Mouse (Mus musculus) embryonic stem cell, embryonic (primary cell): Measurements from ENCODE around the gene Pttg1ip.

Experiments
- CTCF ChIA-PET, 4 experiments: fragments of 300-600 bp in 2 of 4; fragments of 350-600 bp in 2 of 4; sonication (Branson Sonifier 250); formaldehyde crosslinking; loops; one replicate each; lab custom pipeline; 2022; ENCODE audit warnings: inconsistent platforms in 2 of 4; lab: Charles Lee
- POLR2A ChIA-PET, 4 experiments: fragments of 300-600 bp in 2 of 4; fragments of 350-600 bp in 2 of 4; sonication (Branson Sonifier 250); formaldehyde crosslinking; loops; one replicate each; lab custom pipeline; 2022; ENCODE audit warnings: antibody characterized with exemption in 4 of 4, inconsistent platforms in 1 of 4; lab: Charles Lee

The Pttg1ip gene

DNA sequence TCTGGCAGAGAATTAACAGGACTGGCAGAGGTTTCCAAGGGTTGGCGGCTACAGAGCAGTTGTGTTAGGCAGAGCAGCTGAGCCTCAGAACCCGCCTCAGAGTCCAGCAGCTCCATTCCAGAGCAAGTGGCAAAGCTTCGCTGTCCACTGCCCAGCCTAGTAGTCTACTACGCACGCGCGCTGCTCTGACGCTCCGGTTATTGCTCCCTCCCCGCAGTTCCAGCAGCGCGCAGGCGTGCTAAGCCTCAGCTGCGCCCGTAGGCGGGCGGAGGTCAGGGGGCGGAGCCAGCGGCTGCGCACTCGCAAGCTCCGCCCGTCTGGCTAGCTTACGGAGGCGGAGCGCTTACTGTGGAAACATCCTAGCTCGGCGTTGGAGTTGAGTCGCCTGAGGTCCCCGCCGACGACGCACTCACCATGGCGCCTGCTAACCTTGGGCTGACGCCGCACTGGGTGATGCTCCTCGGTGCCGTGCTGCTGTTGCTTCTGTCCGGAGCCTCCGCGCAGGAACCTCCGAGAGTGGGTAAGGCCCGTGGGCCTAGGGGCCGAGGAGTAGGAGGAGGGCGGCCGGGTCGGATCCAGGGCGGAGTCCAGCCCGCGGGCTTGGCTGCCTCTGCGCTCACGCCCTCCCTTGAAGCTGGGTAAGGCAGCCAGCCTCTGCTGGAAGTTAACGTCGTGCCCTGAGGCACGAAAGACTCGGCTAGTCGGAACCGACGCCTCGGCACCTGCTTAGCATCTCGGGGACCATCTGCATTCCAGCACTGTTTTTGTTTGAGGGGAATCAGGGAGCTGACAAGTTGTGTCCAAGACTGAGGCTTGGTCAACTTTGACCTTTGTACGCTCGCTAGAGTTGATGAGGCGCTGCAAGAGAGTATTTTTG lies at the start of gene Pttg1ip:
Gene Pttg1ip (plus strand): TSS at position 313 of the 877 bp plus-strand sequence.
- CTCF ChIA-PET: interaction anchor here (0.5 to 3.8 kb wide), 23 partner anchors 9 to 1052 kb away, joined by 3 to 44 read pairs (median 5); partner anchors contain the start of gene Pfkl (in 1 of the 4)
- POLR2A ChIA-PET: interaction anchor here (0.6 to 6.8 kb wide), 61 partner anchors 9 to 845 kb away, joined by 3 to 110 read pairs (median 5); partner anchors contain the start of genes Ube2g2 (in 3 of the 4), Pcbp3 (in 1 of the 4) and Pfkl (in 1 of the 4)

DNA sequence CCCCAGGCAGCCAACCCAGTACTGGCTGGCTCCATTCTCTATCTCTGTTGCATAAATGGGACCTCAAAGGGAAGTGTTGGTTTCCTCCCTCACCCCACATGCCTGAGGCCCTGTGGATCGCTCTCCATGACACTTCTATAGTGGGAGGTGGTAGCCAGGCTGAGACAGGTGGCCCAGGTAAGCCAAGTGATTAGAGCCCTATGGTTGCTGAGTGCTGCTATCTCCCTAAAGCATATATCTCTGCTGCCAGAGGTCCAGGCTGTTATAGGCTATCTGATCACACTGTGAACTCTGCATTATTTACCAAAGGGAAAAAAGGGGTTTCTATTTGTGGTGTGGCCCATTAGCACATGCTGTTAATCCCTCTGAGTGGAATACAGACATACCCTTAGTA lies 49.5 kb upstream of the Pttg1ip start:
- ChIA-PET CTCF (interaction anchor here in 3 of 4 experiments (0.5 to 1.1 kb wide), 4 partner anchors 9 to 59 kb away, joined by 3 to 6 read pairs (median 4); no protein-coding TSS in a partner anchor), POLR2A (no interaction called here)

DNA sequence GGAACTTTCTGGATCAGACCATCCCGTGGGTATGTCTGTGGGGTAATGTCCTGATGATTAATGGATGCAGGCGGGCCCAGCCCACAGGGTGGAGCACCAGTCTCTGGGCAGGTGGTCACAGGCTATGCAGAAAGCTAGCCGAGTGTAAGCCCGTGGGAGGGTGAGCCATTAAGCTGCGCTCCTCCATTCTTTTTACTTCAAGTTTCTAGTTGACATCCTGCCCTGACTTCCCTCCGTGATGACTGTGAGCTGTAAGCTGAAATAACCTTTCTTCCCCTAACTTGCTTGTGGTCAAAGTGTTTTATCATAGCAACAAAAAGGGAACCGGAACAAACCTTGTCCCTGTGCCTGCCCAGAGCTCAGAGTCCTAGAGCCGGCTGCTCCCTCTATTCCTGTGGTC lies 44.8 kb upstream of the Pttg1ip start:
- ChIA-PET POLR2A (interaction anchor here in 1 of 4 experiments (0.9 to 1.3 kb wide), 2 partner anchors 8 to 87 kb away, joined by 3 read pairs; no protein-coding TSS in a partner anchor), CTCF (interaction anchor here in 2 of 4 experiments (0.6 to 0.9 kb wide), 2 partner anchors 30 to 619 kb away, joined by 3 to 4 read pairs; no protein-coding TSS in a partner anchor)

DNA sequence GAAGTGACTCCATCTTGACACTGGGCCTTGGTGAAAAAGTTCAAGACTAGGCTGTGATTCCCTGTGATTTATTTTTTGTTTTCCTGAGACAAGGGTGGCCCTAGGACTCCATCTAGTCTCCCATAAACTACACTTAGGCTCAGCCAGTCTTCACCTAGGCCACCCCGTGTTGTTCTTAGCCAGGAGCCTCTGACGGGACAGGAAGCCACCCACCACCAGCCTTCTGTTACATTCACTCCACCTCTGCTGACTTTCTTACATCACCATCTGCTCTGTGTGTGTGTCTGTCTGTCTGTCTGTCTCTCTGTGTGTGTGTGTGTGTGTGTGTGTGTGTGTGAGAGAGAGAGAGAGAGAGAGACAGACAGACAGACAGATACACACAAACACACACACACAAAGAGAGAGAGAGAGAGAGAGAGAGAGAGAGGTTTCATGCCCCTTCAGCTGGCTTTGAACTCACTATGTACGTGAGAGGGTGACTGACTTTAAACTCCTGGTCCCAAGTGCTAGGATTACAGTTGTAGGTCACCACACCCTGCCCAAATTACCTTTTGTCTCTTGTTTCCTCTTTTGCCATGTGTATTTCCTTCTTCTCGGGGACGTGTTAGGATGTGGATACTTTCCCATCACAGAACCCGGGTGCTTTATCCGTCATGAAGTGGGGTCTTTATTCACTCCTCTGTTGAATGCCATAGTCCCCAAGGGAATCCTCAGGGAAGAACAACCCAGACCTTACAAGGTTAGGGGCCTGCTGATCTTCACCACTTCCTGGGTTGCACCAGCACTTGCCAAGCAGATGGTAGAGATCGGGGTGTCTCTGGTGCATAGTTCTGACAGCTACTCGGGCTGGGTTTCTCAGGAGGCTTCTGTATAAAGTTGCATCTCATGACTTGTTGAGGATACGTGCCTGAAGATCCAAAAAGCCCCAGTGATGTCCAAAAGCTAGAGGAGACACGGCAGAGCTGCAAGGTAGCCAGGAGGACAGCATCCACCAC lies 44.0 kb upstream of the Pttg1ip start:
- ChIA-PET POLR2A (interaction anchor here in 1 of 4 experiments (0.9 to 1.3 kb wide), 2 partner anchors 9 to 86 kb away, joined by 3 read pairs; no protein-coding TSS in a partner anchor), CTCF (interaction anchor here in 2 of 4 experiments (0.6 to 0.9 kb wide), 2 partner anchors 29 to 620 kb away, joined by 3 to 4 read pairs; no protein-coding TSS in a partner anchor)

DNA sequence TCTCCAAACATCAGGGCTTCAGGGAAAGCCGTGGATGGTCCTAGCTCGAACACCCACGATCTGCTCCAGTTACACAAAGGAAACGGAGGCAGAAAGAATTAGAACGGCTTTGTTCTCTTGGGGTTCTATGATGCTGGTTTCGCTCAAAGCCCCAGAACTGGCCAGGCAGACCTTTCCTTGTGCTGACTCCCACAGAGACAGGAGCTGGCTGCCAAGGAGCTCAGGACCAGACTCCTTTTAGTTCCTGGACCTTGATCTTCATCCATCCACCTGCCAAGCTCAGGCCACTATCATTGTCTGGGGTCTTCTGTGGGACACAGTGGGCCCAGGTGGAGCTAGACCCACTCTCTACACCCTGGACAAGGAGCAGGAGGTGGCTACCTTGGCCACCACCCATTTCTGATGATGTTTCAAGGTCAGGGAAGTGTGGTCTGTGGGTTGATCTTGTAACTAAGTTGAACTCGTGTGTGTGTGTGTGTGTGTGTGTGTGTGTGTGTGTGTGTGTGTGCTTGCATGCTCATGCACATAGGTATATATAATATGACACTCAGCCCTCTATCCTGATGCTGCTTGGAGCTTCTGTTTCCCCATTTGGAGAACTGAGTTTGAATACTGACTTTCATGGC lies 42.1 kb upstream of the Pttg1ip start:
- CTCF ChIA-PET: interaction anchor here in 3 of 4 experiments (0.7 to 0.9 kb wide), 4 partner anchors 27 to 391 kb away, joined by 3 to 5 read pairs (median 4); no protein-coding TSS in a partner anchor
- POLR2A ChIA-PET: interaction anchor here in 2 of 4 experiments (0.6 to 1.2 kb wide), 5 partner anchors 9 to 385 kb away, joined by 3 to 8 read pairs (median 3); partner anchors contain the start of gene Itgb2 (in 1 of the 2)

DNA sequence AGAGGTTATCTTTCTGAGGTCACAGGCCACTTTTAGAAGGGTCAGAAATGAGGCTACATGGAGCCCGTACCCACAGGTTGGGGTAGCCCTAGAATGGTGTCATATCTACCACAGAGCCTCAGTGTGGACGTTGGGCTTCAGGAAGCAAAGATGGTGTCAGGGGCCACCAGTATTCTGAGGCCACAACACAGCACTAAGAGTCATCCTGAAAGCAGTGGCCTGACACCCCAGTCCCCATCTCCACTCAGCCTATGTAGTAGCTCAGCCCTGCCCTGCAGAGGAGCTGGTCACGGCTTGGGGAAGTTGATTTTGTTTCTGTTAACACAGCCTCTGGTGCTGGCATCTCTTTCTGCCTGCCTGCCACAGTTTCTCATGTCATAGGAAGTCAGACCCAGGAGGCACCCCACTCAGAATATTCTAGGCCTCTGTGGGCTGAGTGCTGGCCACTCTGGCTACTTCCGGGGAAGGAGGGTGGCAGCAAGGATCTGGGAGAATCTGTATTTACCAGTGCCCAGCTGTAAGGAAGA lies 40.9 kb upstream of the Pttg1ip start:
- CTCF ChIA-PET: interaction anchor here in 2 of 4 experiments (0.6 to 1.0 kb wide), 4 partner anchors 23 to 470 kb away, joined by 3 read pairs; no protein-coding TSS in a partner anchor
- POLR2A ChIA-PET: interaction anchor here in 2 of 4 experiments (0.5 to 1.2 kb wide), 4 partner anchors 10 to 1832 kb away, joined by 3 to 4 read pairs (median 4); partner anchors contain the start of genes Itgb2 (in 1 of the 2) and Pttg1ip (in 1 of the 2)

DNA sequence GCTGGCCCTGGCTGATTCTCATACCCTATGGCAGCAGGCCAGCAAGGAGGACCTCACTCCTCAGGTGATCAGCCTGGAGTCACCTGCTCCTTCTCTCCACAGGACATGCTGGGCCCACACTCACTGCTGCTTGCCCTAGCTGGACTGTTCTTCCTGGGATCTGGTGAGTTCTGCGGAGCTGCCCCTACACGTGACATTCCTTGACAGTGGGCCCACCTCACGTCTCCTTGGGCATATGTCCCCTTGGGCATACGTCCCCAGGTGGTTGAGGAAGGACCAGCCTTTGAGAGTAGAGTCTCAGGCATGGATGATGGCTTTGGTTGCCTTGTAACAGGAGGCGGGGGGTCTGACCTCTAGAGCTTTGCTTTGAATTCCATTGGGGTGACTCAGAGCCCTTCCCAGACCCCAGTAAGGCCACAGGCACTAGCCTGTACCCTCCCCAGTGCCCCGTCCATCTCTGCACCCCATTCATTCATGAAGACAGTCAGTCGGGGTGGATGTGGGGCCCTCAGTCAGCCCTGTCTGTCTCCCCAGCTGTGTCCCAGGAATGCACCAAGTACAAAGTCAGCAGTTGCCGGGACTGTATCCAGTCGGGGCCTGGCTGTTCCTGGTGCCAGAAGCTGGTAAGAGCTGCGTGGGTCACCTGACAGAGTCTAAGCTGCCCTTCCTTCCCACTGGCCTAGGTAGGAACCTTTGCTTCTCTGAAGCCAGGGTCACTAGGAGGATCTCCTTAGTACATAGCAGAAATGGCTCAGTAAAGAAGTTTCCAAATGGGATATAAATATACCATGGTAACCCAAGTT lies 39.5 kb upstream of the Pttg1ip start:
- CTCF ChIA-PET: interaction anchor here (0.8 to 2.6 kb wide), 31 partner anchors 8 to 207 kb away, joined by 3 to 24 read pairs (median 8); partner anchors contain the start of genes Itgb2 (in 1 of the 4) and Pttg1ip (in 1 of the 4)
- POLR2A ChIA-PET: interaction anchor here in 2 of 4 experiments (0.7 to 1.3 kb wide), 3 partner anchors 12 to 202 kb away, joined by 3 read pairs; partner anchors contain the start of gene Itgb2 (in 1 of the 2)

DNA sequence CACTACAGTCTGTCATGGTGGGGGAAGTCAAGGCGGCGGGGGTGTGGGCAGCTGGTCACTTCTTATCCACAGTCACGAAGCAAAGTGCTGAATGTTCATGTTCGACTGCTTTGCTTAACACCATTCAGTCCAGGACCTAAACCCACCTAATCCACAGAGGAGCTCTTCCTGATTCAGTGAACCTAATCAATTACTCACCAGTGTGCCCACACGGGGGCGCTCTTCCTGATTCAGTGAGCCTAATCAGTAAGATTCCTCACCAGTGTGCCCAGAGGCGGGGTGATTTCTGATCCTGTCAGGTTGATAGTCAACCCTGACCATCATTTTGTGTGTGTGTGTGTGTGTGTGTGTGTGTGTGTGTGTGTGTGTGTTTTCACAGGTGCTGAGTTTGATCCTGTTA lies 38.3 kb upstream of the Pttg1ip start:
- ChIA-PET CTCF (interaction anchor here (0.6 to 2.6 kb wide), 110 partner anchors 8 to 1470 kb away, joined by 3 to 24 read pairs (median 4); partner anchors contain the start of genes Itgb2 (in 2 of the 4), Pttg1ip (in 2 of the 4), Gm19402 (in 1 of the 4) and Gm3285 (in 1 of the 4)), POLR2A (interaction anchor here (0.6 to 2.1 kb wide), 14 partner anchors 9 to 475 kb away, joined by 3 to 7 read pairs (median 4); partner anchors contain the start of genes Itgb2 (in 1 of the 4) and Pttg1ip (in 1 of the 4))

DNA sequence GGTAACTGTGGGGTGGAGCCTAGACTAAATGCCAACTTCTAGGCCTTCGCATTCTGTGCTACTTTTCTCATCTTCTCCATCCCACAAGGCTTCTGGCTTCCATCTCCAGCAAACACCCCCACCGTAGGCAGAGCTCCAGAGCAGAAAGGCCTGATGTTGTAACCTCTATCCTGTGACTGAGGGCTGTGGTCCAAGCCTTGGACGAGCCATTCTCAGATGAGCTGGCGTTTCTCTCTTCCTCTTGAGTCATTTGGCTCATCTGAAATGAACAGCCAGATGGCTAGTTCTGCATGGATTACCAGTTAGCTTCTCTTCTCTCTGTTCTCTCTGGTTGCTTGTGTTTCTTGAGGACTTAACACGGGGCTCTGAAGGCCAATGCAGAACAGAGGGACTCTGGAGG lies 36.6 kb upstream of the Pttg1ip start:
- ChIA-PET CTCF (interaction anchor here in 1 of 4 experiments (2.5 kb wide), 1 partner anchor 17 kb away, joined by 13 read pairs; no protein-coding TSS in a partner anchor), POLR2A (interaction anchor here in 1 of 4 experiments (2.1 kb wide), 1 partner anchor 11 kb away, joined by 5 read pairs; no protein-coding TSS in a partner anchor)

DNA sequence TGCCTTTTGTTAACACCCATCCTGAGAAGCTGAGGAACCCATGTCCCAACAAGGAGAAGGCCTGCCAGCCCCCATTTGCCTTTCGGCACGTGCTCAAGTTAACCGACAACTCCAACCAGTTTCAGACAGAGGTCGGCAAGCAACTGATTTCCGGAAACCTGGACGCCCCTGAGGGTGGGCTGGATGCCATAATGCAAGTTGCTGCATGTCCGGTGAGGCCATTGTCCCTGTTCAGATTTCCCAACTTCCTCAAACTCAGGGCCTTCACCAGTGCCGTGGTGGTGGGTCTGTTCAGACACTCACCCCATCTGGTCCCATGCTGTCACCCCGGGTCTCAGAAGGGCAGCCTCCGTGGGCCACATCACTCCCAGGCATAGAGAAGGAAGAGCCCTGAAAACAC lies 32.9 kb upstream of the Pttg1ip start:
- CTCF ChIA-PET: interaction anchor here in 1 of 4 experiments (0.5 kb wide), 1 partner anchor 9 kb away, joined by 3 read pairs; no protein-coding TSS in a partner anchor
- POLR2A ChIA-PET: no interaction called here

DNA sequence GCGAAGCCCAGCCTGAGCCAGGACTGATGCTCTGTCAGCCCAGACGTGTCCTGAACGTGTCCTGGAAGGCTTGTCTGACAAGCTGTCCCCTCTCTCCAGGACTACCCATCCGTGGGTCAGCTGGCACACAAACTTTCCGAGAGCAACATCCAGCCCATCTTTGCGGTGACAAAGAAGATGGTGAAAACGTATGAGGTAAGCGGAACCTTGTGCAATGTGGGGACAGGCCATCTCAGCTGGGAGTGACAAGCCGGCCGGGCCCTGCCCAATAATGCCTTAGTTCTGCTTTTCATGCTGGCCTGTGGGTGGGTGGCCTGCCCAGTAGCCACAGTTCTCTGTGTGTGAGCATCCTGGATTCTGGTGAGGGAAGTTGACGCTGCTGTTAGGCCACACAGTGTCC lies 30.6 kb upstream of the Pttg1ip start:
- ChIA-PET POLR2A (interaction anchor here in 2 of 4 experiments (0.6 to 1.6 kb wide), 3 partner anchors 15 to 143 kb away, joined by 3 read pairs; no protein-coding TSS in a partner anchor), CTCF (interaction anchor here in 2 of 4 experiments (0.5 to 2.1 kb wide), 6 partner anchors 8 to 174 kb away, joined by 3 to 9 read pairs (median 4); no protein-coding TSS in a partner anchor)

DNA sequence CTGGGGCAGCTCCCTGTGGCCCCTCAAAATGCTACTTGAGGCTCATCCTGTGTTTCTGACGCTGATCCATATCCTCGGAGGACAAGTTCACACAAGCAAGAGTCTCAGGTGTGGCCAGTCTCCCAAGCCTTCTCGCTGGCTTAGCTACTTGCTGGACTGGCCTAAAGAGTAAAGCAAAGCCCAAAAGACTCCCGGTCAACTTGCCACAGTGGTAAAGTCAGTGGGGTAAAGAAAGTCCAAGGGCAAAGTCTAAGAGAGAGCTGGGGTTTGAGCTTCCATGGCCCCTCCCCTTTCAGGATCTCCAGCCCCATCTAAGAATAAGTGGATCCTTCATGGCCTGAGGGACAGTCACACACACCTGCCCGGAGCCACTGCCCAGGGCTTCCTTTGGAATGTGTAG lies 29.4 kb upstream of the Pttg1ip start:
- ChIA-PET POLR2A (interaction anchor here in 2 of 4 experiments (1.4 to 1.6 kb wide), 3 partner anchors 16 to 30 kb away, joined by 3 to 5 read pairs (median 5); partner anchors contain the start of gene Pttg1ip (in 1 of the 2)), CTCF (interaction anchor here (0.5 to 2.1 kb wide), 7 partner anchors 8 to 173 kb away, joined by 3 to 9 read pairs (median 4); no protein-coding TSS in a partner anchor)

DNA sequence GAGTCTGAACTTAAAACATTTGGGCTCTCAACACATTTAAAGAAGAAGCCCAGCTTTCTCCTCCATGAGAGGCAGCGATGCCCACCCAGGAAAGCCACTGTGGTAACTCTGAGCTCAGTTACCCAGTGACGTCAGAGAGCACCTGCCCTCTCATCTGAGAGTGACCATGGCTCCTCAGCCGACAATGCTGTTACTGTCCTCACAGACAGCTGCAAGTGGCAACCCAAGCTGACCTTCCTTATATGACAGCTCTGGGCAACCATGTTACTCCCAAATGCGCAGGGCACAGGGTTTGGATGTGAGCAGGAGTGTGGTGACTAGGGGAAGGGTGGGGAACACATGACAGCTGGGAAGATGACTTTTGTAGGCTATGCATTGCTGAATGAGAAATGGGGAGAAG lies 28.2 kb upstream of the Pttg1ip start:
- POLR2A ChIA-PET: interaction anchor here in 2 of 4 experiments (1.4 to 1.5 kb wide), 2 partner anchors 15 to 28 kb away, joined by 5 read pairs; partner anchors contain the start of gene Pttg1ip (in 1 of the 2)
- CTCF ChIA-PET: interaction anchor here in 3 of 4 experiments (0.7 to 2.6 kb wide), 6 partner anchors 10 to 19 kb away, joined by 3 to 12 read pairs (median 4); no protein-coding TSS in a partner anchor

DNA sequence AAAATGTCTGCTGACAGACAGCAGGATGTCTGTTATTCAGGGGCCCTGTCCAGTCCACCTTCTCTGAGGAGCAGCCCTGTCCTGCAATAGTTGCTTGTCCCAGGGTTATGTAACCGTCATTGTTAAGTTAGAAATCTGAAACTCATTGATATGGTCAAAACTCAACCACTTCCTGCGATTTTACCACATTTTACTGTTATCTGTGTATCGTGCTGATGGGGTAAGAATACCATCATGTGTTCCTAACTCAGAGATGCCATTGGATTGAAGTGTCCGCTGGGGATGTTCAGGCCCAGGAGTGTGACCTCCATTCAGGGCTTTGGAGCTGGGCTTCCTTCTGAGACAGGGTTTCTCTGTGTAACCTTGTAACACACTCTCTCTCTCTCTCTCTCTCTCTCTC lies 26.6 kb upstream of the Pttg1ip start:
- ChIA-PET POLR2A (interaction anchor here in 2 of 4 experiments (0.6 to 1.1 kb wide), 2 partner anchors 13 to 121 kb away, joined by 4 read pairs; no protein-coding TSS in a partner anchor), CTCF (interaction anchor here in 3 of 4 experiments (0.7 to 2.7 kb wide), 8 partner anchors 12 to 329 kb away, joined by 3 to 15 read pairs (median 10); no protein-coding TSS in a partner anchor)
